Mouse (Mus musculus) megakaryocyte, embryonic 14.5 days (primary cell): ENCODE measurements around the gene Wbp4.

Experiments
- FLI1 ChIP-seq: IDR thresholded peaks from 2 replicates; pipeline ENCODE4 v1.6.1; 2012; ENCODE audit warnings: low read length, inconsistent platforms, mixed read lengths
- GATA1 ChIP-seq: IDR thresholded peaks from 3 replicates; pipeline ENCODE4 v1.6.1; 2012; ENCODE audit warnings: mixed read lengths, low read length, inconsistent platforms, borderline replicate concordance

DNA sequence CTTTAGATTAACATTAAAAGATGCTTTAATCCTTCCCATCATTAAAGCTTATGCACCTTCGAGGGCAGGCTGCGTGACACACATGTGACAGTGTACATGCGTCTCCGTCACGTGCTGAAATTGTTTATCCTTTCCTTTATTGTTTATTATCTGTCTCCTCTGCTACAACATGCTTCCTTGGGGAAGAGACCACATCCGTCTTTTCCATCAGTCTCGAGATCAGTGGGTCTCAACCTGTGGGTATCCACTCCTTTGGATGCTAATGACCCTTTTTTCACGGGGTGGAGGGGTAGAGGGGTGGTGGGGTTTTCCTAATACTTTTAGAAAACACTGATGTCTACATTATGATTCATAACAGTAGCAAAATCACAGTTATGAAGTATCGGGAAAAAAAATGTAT is 36.7 kb downstream of the Wbp4 start:
- TF ChIP-seq GATA1 (no peak), FLI1 (no peak)
